Mouse (Mus musculus): ENCODE data around the gene Nepn.
"Not testable (repeated sequence)": the region's sequence is repeated elsewhere in the genome, so short reads cannot be mapped to it uniquely, and the experiment has no call there.

The Nepn gene

DNA sequence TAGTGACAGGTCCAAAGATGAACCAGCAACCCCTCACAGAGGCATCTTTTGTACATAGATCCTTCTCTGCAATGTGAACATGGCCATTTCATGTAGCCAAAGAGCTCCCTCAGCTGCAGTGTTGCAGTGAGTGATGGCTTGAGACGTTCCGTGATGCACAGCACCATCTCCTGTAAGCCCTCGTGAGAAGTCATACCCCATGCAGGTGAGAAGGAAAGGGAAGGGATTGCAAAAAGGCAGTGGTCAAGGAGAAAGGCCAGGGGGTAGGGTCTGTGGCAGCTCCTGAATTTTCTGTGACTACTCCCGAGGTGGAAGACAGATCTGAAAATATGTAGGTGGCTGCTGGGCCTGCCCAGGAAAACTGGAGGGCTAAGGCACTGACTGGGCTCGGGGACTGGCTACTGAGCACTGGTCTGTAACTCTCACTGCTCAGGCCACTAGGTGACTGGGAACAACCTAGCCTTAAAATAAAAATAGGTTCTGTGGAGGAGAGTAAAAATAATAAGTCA lies at the start of gene Nepn:
Gene Nepn (plus strand): TSS at position 51 of the 509 bp plus-strand sequence.
- DNase-seq (ENCODE audit: low spot score), result no peak

- not testable (repeated sequence) for DNase-seq (ENCODE audit: low spot score)
Measured at GRCm38 (mm10) chr10:52343324-52343723, 45.4 kb upstream of the Nepn start.

DNA sequence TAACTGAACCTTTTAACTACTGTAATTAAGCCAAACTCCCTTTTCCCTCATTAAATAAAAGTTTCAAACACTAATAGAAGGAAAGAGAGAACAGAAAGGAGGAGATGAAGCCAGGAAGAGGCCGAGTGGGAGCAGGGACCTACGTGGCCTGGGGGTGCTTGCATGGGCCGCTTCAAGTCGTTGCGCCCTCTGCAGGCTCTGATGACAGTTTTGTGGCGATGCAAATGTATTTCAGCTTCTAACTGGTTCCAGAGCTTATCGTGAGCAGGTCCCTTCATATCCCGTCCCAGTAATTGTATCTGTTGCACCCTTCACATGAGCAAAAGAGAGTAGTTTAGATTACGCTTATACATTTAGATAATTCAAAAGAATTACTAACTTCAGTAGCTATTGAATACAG lies 35.6 kb upstream of the Nepn start:
- no peak for DNase-seq (ENCODE audit: low spot score)

GRCm38 (mm10) chr10:52358467-52358866 lies 30.3 kb upstream of the Nepn start, which contains the start of gene Gm26741:
Gene Gm26741 (plus strand): TSS chr10:52358767.
- DNase-seq (ENCODE audit: low spot score), result no peak

- DNase-seq (ENCODE audit: low spot score), result no peak
Measured at GRCm38 (mm10) chr10:52360241-52360735, 28.5 kb upstream of the Nepn start.

GRCm38 (mm10) chr10:52360862-52361609 lies 27.7 kb upstream of the Nepn start:
- no peak for DNase-seq (ENCODE audit: low spot score)

DNA sequence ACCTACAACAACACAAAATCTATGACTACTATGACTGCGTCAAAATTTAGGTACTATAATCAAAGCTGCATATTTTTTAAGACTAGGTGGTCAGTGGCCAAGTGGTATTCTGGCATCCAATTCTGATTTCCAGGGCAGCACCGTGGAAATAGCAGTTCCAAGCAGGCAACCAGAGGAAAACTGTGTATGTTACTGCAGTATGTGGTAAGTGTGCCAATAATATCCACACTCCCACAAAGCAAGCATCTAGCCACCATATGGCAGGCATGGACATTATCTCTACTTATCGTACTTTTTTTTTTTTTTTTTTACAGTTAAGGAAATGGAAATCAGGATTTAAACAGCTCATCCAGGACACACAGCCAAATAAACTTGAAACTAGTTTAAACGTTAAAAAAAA lies 20.4 kb upstream of the Nepn start:
- DNase-seq (ENCODE audit: low spot score), result no peak

DNA sequence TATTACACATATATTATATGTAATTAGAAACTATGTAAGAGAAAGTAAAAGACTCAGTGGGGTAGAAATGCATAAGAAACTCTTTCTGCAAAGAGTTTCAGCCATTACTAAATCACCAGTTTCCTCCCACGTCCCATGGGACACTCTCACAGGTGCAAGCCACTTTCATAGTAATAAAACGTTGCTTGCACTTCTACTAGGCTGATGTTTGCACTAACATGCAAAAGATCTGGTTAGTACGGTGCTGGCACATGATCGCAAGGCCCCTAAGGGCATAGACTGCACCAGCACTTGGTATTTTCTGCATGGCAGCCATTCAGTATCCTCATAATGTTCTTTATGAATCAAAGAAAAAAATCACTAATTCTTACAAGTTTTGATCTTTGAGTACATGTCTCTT lies 14.9 kb upstream of the Nepn start:
- DNase-seq (ENCODE audit: low spot score), result no peak

- no peak for DNase-seq (ENCODE audit: low spot score)
Measured at GRCm38 (mm10) chr10:52374651-52375050, 14.1 kb upstream of the Nepn start.

- no peak for DNase-seq (ENCODE audit: low spot score)
Measured at GRCm38 (mm10) chr10:52376422-52376821, 12.3 kb upstream of the Nepn start.

DNA sequence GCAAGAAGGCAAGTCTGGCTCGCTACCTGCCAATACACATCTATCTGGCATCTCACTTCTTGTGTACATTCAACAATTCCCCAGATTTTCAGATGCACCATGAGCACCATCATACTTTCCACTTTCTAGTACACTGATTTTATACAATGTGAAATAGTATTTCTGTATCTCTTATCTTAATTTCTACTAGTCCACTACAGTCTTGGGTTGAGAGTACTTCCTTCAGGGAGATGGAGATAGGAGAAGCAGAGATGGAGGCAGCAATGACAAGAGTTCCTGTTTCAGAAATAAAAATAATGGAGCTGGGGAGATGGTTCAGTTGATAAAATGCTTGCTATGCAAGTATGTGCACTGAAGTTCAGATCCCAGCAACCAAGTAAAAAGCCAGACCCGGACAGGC lies 11.0 kb upstream of the Nepn start:
- DNase-seq (ENCODE audit: low spot score), result no peak

DNA sequence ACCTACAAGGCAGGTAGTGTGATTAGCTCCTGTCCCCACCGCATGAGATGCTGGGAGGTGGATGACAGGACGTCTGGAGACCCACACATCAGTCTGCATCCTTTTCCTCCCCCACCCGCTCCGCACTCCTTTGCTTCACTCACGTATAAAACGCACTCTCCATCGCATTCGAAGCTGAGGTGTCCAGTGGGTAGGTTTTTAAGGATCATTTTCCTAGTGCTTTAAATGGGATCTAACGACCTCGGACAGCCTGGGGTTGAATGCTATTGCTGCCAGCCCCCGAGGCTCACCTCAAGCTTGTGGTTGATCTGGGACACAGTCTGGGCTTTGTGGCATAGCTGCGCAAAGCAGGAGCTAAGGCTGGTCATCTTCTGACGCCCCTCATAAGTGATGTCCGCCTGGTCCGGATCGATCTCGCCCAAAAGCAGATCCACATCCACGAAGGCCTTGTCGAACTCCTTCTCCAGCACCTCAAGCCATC lies 7.4 kb upstream of the Nepn start:
- peak; percentile 8 for DNase-seq (ENCODE audit: low spot score)

DNA sequence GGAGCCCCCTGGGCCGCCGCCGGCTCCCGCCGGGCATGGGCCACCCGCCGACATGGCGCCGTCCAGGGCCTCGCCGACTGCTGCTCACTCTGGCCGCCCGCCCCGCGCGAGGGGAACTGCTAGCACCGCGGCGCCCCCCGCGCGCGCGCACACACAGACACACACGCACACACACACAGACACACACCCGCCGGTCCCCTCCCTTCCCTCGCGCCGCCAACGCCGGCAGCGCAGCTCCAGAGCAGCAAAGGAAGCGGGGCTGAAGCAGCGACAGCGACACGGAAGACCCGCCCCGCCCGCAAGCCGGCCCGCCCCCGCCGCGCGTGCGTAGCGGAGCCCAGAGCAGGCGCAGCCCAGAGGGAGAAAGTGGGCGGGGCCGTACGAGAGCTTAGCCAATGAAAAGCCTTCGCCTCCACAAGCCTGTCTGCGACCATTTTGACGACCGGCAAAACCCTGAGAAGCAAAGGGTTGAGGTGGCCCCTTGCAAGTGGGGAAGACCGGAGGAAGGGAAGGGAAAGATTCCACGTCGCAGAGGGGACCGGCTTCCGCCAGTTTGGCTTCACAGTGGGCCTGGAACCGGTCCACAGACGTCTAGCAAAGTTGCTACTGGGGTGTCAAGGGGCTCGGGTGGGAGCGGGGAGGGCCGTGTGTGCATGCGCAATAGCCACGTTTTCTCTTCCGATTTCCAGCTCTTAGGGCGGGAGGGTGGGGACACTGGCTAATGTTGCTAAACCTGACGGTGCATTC lies 6.8 kb upstream of the Nepn start, which contains the start of gene Gopc:
Gene Gopc (minus strand): TSS at position 280 of the 747 bp plus-strand sequence.
- peak; percentile 96 for DNase-seq (ENCODE audit: low spot score)

- DNase-seq (ENCODE audit: low spot score), result no peak
Measured at GRCm38 (mm10) chr10:52383022-52383421, 5.8 kb upstream of the Nepn start.

GRCm38 (mm10) chr10:52383522-52383921 lies 5.2 kb upstream of the Nepn start:
- no peak for DNase-seq (ENCODE audit: low spot score)

GRCm38 (mm10) chr10:52384823-52385610 lies 3.8 kb upstream of the Nepn start:
- peak; percentile 22 for DNase-seq (ENCODE audit: low spot score)

DNA sequence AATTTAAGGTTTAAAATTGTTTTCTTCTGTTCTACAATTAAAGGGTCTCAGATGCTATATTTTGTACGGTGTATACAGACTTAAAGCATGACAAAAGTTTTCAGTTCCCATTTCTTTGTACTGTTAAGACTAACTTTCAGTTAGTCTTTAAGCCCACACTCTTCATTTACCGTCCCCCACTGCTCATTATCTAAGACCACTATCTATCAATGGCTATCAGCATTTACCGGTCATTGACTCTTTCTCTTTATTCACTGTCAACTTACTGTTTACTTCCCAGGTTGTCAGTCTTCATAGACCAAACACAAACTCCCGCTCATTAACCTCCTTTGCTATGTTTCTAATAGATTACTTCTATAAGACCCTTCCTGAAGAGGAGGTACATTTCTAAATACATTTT lies 1.6 kb upstream of the Nepn start:
- no peak for DNase-seq (ENCODE audit: low spot score)

DNA sequence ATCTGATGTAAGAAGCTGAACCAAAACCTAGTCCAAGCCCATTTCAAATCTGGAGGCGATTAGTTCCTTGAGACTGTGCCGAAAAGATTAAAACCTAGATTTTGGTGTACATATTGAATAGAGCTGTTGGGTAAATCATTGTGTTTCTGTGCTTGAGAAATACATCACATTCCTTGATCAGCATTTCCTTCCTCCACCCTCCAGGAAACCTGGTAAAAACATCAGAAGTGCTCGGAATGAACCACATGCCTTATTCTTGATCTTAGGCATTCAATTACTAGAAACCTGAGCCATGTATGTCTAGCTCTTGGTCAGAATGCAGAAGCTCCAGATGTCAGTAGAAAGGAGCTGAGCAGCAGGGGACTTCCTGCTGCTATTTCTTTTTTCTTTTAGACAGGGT lies 666 bp downstream of the Nepn start:
- no peak for DNase-seq (ENCODE audit: low spot score)

DNA sequence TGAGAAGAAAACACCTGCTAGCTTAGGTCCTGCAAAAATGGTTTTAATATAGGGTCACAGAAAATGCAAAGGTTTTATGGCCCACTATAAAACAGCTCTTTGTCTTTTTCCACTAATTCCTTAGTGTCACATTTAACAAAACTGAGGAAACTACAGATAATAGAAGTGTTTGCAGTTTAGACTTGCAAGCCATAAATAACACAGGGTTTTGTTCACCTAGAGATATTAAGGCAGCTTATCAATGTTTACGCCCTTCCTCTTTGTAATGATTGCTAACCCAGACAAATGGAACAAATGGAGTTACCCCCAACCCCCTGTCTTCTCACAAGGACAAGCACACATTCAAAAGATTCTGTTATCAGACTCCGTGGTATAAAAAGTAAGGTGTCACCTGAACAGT lies 2.4 kb downstream of the Nepn start:
- DNase-seq (ENCODE audit: low spot score), result no peak

GRCm38 (mm10) chr10:52396647-52397046 lies 7.9 kb downstream of the Nepn start:
- DNase-seq (ENCODE audit: low spot score), result no peak

DNA sequence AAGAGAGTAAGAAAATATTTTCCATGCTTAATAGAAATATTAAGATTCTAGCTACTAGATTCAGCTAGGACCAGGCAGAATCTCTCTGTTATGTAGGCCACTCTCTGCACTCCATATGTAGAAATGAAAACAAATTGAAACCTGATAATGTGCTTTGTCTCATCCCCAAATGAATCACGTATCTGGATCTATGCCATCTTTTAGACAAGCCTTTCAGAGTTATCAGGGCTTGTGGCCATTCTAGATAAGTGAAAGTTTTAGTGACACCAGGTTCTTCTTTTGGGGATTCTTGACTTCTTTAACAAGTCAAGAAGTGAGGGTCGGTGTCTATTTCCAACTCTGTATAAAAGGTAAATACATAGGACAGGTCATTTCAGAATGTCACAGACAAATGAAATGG lies 9.9 kb downstream of the Nepn start:
- DNase-seq (ENCODE audit: low spot score), result no peak

- DNase-seq (ENCODE audit: low spot score), result no peak
Measured at GRCm38 (mm10) chr10:52399722-52400121, 10.9 kb downstream of the Nepn start.

Data from urinary bladder, postnatal 25 days (tissue).